Mouse (Mus musculus) erythroblast, adult 5-6 weeks (primary cell): ENCODE results near the gene Rpp25l. TPM values are rescaled to one million over a fixed set of nuclear protein-coding genes. Genes with fewer than 3 reads are reported as not detected.
"Not testable (repeated sequence)": the region's sequence is repeated elsewhere in the genome, so short reads cannot be mapped to it uniquely, and the experiment has no call there.

Experiments
- ATAC-seq: replicated peaks from 2 replicates; pipeline ENCODE4 v1.8.0; 2016; ENCODE audit warnings: moderate number of reproducible peaks, mild to moderate bottlenecking, moderate TSS enrichment, inconsistent platforms; ENCODE audit not compliant: poor library complexity, low FRiP score, severe bottlenecking
- total RNA-seq, 2 experiments: library from RNA; stranded (forward) in 1 of 2; stranded (reverse) in 1 of 2; fragments of 150-400 nt in 1 of 2; fragments of 200-764, 138-1000 nt in 1 of 2; gene quantifications; 2 replicates each; pipeline versions ENCODE4 v1.2.3 to v1.2.4; 2015 to 2017; ENCODE audit warnings: low replicate concordance in 2 of 2

The Rpp25l gene
- total RNA-seq, 2 experiments from 2014 or later: 2.5 to 6.3 TPM

DNA sequence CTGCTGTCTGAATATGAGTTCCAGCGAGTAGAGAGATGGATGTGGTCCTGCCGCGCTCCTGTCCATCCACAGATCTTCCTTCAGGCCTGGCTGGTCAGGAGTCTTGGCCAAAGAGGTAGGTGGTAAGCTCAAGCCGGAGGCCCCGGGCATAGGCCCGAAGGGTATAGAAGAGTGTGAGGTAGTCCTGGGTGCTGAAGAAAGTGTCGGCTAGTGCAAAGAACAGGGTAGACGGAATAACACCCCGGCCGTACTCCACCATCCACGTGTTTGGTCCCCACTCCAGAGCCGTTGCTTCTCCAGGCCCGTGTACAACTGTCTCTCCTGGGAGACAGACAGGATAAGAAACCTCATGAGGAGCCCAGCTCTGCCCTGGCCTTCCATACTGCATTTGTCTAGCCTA is 25.9 kb upstream of the Rpp25l start:
- no peak for ATAC-seq

DNA sequence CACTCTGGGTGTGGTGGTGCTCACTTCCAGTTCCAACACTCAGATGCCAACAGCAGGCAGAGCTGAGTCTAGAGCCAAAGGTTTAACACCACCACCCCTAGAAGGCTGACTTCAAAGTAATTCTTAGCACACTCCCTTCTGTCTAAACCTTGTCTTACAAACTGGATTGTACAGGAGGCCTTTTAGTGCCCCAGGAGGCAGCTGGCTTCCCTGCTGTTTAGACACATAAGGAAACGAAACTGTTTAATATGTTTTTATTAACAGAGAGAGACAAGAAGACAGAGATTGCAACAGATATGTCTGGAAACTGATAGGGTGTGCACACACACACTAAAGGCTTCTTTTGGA is 24.9 kb upstream of the Rpp25l start:
- no peak for ATAC-seq

DNA sequence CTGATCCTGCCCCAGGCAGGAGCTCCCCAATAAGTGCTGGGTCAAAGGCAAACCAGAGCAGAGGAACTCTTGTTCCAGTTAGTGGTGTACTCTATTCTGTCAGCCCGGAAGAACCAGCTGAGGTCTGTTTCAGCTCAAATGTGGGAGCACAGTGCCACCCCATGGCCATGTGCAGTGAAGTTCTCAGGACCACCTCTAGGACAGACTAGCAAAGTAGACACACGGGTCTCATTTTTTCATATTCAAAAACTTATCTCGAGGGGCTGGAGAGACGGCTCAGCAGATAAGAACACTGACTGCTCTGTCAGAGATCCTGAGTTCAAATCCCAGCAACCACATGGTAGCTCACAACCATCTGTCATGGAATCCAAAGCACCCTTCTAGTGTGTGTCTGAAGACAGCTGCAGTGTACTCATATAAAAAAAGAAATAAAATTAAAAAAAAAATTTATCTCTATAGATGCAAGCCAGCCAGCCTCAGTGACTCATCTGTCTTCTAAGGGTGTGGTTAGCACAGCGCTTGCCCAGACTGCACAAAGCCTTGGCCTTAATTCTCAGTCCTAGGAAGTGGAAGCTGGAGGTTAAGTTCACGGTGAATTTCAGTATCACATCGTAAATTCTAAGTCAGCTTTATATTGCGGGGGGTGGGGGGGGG is 24.4 kb upstream of the Rpp25l start:
- no peak for ATAC-seq

DNA sequence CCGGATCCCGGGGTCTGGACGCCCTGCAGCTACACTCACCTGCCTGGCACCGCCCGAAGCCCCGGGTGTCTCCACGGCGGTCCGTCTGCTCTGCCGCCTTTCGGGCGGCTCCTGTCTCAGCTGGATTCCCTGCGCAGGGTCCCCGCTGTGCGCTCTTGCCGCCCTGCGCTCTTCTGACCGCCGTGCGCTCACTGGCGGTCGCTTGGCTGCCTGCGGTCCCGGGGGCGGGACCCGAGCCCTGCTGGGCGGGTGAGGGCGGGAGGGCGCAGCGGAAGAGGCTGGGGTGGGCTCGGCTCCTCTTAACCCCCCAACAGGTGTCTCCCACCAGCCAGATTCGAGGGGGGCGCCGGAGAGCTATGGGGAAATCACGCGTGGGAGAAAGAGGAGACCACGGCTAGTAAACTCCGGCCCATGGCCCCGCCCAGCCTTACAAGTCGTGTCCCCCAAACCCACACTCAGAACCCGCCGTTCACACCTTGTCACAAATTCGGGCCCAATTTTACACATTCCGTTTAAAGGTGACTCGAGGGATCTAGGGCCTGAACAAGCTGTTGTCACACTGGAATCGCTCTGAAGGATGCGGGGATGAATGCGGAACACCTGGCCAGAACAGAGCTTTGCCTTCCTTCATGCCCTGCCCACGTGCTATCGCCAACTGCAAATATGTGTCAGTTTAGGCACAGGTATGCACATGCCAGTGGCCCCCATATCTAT is 17.9 kb upstream of the Rpp25l start, which contains the start of gene Arid3c:
Arid3c (minus strand) TSS at position 91 of the 714 bp plus-strand sequence.
- ATAC-seq: no peak

DNA sequence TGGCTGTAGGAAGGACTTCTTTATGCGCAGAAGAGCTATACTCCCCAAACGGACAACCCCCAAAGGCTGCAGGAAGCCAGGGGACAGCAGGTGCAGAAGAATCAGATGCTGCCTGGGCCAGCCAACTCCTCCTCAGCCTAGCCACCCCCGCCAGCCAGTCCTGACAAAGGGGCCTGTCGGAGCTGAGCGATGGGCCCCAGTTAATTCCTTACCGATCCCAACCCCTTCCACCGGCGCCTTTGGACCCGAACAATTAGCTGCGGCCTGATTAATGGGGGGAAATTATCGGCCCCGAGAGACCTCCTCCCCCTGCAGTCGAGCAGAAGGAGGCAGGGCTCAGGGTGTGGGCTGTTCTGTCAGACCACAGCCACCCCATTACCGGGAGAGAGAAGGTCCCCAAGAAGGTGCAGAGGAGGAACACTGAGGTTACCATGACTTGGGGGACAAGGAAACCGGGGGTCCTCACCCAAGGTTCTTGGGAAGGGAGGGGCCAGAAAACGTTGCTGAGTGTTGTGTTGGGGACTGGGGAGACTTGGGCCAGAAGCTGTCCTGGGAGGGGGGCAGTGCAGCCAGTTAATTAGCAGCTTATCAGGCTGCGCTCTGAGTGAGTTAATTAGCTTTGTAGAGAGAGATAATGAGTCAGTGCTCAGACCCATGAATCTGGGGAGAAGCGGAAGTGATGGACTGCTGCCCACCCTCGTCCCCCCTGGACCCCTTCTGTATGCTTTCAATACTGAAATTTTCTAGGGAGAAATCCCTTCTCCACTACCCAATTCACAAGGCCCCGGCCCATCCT is 13.7 kb upstream of the Rpp25l start:
- no peak for ATAC-seq

DNA sequence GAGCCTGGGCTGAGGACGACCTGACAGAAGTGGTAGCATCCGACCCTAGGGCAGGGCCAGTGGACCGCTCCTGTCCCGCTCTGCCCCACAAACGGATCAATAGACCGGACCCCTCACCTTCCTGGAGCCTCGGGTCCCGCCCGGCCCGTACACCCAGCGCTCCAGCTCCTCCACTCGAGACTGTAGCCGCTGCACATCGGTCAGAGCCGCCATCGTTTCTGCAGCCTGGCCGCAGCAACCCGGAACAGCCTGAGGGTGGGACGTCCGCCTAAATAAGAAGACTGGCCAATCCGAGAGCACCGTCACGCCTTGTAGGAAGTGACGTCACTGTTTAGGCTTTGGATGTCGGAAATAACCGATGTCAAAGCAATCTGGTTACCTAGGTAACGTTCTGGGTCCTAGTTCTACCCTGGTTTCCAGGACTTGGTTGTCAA is 9.6 kb upstream of the Rpp25l start, which contains the start of gene Dctn3:
Dctn3 (minus strand) TSS at position 253 of the 434 bp plus-strand sequence.
- ATAC-seq: peak; percentile 99

DNA sequence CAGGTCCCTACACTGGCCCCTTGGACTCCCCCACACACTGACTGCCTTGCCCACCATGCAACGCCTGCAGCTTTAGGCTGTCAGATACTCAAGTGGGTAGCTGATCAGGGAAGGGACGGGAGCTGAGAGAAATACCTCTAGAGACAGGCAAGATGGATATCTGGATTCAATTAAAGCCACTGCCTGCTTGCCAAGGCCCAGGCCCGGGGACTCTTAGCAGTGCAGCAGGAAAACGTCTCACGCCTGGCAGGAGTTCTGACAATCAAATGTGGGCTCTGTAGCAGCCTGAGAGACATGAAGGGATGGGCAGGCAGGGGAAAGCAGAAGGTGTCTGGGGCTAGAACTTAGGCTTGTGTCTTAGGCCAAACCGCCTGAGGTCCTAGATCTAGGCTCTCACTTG is 3.5 kb upstream of the Rpp25l start:
- no peak for ATAC-seq

DNA sequence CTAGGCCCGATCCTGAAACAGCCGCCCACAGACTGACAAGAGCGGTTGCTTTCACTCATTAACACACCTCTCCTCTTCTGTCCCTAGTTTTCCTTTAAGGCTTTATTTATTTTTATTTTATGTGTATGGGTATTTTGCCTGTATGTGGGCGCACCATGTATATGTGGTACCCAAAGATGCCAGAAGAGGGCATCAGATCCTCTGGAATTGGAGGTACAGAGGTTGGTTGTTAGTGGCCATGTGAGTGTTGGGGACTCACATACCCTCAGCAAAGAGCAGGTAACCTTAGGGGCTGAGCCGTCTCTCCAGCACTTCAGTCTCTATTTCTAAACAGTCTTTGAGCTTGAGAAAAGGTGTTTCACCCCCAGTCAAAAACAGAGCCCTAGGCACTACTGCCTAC is 2.3 kb upstream of the Rpp25l start:
- ATAC-seq: no peak

DNA sequence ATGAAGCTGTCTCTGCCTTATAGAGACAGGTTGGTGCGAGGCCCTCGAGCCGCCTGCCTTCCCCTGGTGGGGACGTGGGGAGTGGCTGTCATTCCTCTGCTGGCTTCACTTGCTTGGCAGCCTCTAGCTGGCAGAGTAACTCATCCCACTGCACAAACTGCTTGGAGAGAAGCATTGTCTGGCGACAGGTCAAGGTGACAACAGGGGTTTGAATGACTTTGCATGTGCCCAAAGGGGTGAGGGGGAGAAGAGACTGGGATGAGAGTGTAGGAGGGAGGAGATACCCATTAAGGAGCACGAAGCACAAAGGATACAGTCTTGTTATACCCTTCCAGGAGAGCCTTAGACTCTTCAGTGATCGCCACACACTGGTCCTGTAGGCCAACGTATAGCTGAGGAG is 1.7 kb upstream of the Rpp25l start:
- no peak for ATAC-seq

DNA sequence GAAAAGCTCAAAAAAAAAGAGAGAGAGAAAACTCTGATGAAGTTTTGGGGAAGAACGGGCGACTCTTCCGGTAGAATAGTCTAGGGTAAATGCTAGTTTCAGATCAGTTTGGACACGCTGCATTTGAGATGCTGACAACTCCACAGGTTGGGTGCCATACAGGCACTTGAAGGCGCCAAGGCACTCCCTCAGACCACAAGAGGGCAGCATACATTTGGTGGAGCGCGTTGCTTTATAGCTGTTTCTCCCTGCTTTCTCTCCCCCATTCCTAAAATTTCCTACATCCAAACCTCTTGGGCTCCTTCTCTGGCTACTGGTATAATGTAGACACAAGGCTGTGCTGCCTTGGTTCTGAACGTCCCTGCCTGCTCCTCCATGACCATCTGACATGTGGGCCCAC is 942 bp upstream of the Rpp25l start:
- ATAC-seq: peak; percentile 56; the same call in 1 of the 2 replicates

DNA sequence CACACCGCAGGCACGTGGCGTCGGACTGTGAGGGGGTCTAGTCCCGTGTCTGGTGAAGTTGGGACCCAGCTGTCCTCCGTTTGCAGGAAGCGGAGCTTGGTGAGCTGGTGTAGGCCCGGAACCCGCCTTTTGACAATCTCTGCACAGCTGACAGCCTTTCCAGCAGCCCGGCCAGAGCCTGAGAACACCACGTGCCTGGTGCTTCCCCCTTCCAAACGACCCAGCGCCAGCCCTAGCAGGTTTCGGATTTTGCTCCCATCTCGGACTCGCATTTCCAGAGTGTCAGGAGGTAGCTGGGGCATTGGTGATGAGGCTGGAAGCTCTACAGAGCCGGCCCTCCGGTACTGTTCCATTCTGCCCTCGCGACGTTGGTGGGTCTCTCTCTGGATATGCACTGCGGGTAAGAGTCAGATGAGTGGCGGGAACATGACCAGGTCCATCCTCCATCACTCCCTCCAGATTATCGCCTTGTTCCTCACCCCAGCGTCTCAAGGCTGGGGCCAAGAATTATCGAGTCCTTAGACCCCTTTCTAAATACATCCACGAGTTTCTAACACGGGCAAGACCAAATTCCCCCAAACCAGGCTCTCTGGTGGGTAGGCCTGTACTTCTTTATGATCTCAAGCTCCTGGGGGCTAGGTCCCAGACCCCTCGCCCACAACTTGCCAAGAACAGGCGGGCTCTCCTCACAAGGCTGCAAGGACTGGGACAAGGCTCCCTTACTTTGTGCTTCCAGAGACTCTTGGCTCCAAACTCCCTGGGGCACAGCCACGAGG is 725 bp downstream of the Rpp25l start:
- peak; percentile 34 for ATAC-seq

DNA sequence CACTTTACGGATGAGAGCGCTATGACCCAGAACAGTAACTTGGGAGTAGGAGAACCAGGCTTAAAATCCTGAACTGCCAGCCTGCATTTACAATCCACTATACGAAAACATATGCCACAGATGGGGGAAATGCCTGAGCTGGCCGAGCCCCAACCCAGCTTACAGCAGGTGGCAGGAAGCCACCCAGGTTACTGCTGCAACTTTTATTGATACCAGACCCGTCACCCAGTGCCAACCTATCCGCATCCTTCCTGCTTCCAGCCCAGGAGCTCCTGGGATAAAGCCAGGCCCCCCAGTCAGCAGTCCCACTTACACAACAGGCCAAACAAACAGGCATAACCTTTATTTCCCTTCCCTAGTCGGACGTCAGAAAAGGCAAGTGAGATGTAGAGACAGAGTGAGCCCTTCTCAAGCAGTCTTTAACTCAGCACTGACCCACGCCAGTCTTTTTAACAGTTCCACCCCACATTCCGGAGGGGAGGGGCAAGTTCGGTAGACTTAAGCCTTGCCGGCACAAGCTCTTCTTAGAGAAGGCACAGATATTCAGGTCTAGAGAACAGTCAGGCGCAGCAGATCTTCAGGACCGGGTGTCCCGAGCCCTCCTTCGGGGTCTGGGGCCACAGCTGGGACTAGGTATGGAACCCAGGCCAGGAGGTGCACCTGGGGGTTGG is 1.5 kb downstream of the Rpp25l start:
- ATAC-seq: no peak

DNA sequence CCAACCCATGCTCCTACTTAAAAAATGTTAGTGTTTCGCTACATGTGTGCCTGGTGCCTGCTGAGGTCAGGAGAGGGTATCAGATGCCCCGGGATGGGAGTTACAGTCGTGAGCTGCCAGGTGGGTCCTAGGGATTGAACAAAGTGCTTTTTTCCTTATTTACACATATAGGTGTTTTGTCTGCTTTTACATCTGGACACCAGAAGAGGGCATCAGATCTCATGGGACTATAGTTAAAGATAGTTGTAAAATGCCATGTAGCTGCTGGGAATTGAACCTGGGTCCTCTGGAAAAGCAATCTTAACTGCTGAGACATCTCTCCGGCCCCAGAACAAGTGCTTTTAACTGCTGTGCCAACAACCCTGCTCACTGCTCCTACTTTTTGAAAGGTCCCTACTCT is 3.1 kb downstream of the Rpp25l start:
- ATAC-seq: no peak

DNA sequence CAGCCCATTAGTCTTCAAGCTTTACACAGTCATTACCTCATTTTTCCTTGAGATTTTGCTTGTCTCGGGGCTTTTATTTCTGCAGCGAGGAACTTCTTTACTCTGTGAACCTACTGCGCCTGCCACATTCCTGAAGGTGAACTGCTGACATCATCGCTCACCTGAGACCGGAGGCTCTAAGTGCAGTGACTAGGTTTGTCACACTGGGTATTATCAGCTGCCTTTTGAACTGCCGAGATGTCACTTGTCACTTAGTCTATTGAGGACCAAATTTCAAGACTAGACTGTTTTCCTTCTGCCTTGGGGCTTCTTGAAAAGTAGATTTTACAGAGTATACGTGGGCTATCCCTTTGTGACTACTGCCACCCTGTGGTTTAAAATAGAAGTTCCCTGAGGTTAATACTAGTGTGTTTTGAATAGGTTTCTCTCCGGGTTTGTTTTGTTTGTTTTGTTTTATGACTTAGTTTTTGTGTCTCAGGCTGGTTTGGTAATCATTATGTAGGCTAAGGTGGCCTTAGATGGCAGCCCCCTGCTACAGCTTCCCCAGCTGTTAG is 5.1 kb downstream of the Rpp25l start:
- ATAC-seq: no peak

DNA sequence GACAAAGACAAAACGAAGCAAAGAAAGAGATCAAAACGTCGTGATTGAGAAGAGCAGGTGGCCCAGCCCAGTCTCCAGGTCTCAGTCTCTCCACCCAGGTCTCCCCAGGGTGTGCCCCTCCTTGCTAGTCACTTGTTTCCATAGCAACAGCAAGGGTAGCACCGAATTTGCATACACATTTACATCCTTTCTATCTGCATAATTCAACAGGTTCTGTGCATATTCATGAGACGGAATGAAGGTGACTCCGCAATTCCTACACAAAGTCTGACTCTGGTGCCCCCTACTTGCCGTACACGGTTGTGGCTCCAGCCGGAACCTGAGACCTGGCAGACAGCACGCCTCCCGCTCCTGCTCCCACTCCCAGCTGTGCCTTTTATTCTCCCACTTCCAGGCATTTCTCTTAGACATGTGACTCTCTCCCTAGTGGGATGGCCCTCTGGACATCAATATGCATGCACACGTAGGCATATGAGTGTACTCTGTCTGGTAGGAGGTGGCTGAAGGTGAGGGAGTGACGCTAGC is 6.3 kb downstream of the Rpp25l start:
- peak; percentile 69 for ATAC-seq

DNA sequence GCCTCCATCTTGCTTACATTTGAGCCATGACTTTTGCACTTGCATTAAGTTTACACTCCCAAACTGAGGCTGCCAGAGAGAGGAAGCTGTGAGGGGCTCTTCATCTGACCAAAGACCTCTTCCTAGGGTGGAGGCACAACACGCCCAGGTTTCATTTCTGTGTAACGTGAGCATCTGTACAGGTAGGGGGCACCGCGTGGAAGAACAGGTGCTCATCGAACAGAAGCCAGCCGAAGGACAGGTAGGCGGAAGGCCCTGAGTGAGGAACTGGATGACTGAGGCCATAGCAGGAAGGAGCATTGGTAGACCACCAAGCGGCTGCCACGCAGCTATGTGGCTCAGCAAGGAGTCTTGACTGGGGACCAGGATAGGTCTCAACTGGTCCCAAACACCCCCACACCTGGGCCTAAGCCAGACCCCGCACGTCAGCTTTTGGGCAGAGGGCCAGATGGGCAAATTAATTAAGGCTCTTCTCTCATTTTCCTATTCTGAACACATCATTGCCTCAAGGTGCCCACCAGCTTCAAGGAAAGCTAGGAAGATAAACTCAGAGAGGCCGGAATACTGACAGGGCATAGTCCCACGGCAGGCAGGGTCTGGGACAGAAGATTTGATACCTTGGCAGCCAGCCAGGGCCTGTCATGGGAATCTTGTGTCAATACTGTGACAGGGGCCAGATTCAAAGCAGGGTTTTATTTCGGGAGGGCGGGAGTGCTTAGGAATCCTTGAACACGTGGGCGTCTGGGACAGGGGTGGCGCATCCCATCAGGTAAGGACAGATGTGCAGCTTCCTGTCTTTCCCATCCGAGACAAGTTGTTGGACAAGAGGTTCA is 7.2 kb downstream of the Rpp25l start:
- no peak for ATAC-seq

DNA sequence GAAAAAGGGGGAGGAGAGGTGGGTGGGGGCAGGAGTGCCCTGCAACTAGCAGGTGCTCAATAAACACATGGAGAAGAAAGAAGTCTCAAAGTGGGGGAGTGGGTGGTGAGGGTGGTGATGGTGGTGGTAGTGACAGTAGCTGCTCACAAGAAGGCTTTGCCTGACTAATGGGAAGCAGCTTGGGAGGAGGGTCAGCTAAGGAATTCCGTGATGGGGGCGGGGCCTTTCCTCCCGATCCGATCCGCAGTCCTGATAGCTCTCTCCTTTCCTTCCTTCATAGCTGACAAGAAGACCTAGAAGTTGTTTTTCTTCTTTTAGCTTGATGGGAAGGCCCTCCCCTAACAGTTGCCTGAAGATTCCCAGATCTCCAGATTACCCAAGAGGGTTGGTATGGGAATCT is 8.7 kb downstream of the Rpp25l start:
- ATAC-seq: no peak

DNA sequence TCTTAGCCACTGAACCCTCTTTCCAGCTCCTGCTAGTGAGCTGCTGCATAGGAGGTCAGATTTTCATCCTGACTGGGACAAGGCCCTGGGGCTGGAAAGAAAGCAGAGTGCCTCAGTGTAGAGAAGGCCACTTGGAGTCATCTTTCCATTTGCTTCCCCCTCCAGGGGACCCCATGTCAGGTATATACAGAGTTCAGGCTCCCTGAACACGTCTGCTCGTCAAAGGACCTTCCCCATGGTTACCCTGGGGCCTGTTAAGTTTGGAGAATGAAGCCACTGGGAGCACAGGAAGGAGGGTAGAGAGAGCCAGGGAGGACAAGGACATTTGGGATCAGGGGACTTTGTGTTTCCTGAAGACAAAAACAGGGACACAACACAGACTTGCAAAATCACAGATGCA is 11.1 kb downstream of the Rpp25l start:
- ATAC-seq: not testable (repeated sequence)
